Mouse (Mus musculus) lung, embryonic 15.5 days (tissue): Measurements from ENCODE around the gene Oxtr. TPM values are rescaled to one million over a fixed set of nuclear protein-coding genes. Genes with fewer than 3 reads are reported as not detected.

ENCODE experiments used
- ATAC-seq: fragments of 200-750 bp; cut with Nextera tagmentation; 2 replicates; pipeline ENCODE4 v1.8.0; 2017; ENCODE audit warnings: moderate number of reproducible peaks, borderline replicate concordance; ENCODE audit not compliant: low FRiP score, low TSS enrichment; ENCODE audit errors: extremely low read depth
- H3K27ac ChIP-seq: fragments of 300-500 bp; sonication (generic); 2 replicates; pipeline ENCODE4 v1.5.1; 2015; ENCODE audit warnings: moderate library complexity, mild to moderate bottlenecking, inconsistent platforms
- H3K27me3 ChIP-seq: fragments of 300-500 bp; sonication (generic); 2 replicates; pipeline ENCODE4 v1.6.1; 2015; ENCODE audit warnings: inconsistent platforms
- H3K36me3 ChIP-seq: fragments of 300-500 bp; sonication (generic); 2 replicates; pipeline ENCODE4 v1.6.1; 2015; ENCODE audit warnings: inconsistent platforms
- H3K4me1 ChIP-seq: fragments of 300-500 bp; sonication (generic); 2 replicates; pipeline ENCODE4 v1.6.1; 2015; ENCODE audit warnings: inconsistent platforms
- H3K4me2 ChIP-seq: fragments of 300-500 bp; sonication (generic); 2 replicates; pipeline ENCODE4 v1.6.1; 2015; ENCODE audit warnings: inconsistent platforms, mild to moderate bottlenecking, moderate library complexity
- H3K4me3 ChIP-seq: fragments of 300-500 bp; sonication (generic); 2 replicates; pipeline ENCODE4 v1.5.1; 2015; ENCODE audit warnings: mild to moderate bottlenecking, inconsistent platforms
- H3K9ac ChIP-seq: fragments of 300-500 bp; sonication (generic); 2 replicates; pipeline ENCODE4 v1.6.1; 2015; ENCODE audit warnings: inconsistent platforms
- H3K9me3 ChIP-seq: fragments of 300-500 bp; sonication (generic); 2 replicates; pipeline ENCODE4 v1.6.1; 2016; ENCODE audit warnings: inconsistent platforms
- WGBS: fragments of 180-500 bp; shearing (Covaris S2); methylation state at CpG from one replicate; pipeline ENCODE4 v1.1.7; 2015; 5-methylcytosine and 5-hydroxymethylcytosine counted together
- polyA plus RNA-seq: library from polyadenylated mRNA; unstranded; fragments of >200 nt; fragmentation: Nextera tagmentation; extraction: Ambion mirVana; gene quantifications from 2 replicates; pipeline ENCODE4 v1.2.1, GENCODE M21; 2015

The Oxtr gene
- 0.12 and 0.20 TPM in 2 replicates for polyA plus RNA-seq

DNA sequence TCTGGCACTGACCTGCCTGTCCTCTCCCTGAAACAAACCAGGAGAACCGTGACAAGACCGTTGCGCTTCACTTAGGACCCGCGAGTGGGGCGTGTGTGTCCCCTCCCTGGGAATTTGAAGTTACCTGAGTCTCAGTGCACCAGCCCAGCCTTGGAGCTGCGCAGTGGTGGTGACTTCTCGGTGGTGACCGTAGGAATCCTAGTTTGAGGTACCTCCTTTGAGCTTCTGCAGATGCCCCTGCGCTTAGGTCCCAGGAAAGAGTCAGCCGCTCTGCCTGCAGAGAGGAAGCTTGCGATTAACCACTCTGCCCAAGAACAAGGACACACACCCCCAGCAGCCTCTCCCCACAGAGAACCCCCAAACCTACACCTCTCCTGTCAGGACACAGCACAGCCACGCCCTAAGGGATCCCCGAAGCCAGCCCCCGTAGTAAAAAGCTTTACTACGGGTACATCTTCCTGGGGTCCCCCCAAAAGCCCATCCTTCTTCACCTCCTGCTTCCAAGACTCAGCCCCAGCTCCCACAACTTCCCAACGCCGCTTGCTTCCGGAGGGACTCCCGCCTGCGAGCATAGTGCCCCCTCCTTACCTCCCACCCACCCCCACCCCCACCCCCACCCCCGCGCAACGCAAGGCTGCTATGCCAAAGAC is at the start of gene Oxtr:
Gene Oxtr, minus strand, starts transcription at position 34 of the 650 bp plus-strand sequence.
- Histone ChIP-seq H3K9me3 (no peaks in the 10 kb centered on the region), H3K4me3 (peak within 1 kb of the TSS; percentile 40), H3K9ac (no peak within 1 kb of the TSS), H3K36me3 (no peaks in the 10 kb centered on the region), H3K4me1 (peaks cover 27% of the 10 kb centered on the region), H3K4me2 (peak within 1 kb of the TSS; percentile 70), H3K27me3 (peaks cover 48% of the 10 kb centered on the region), H3K27ac (no peak within 1 kb of the TSS)
- ATAC-seq, result no peak; the same call in 1 of the 2 replicates
- 6% methylated on average over 24 of the region's 24 CpGs for WGBS

- Histone ChIP-seq H3K9ac (no peak overlapping the region), H3K36me3 (no peaks in the 10 kb centered on the region), H3K4me3 (no peak overlapping the region), H3K9me3 (no peaks in the 10 kb centered on the region), H3K27me3 (no peaks in the 10 kb centered on the region), H3K4me2 (no peak overlapping the region), H3K4me1 (no peaks in the 10 kb centered on the region), H3K27ac (no peak overlapping the region)
- WGBS, result 65% methylated on average over 5 of the region's 5 CpGs
- ATAC-seq, result no peak
Observed at GRCm38 (mm10) chr6:112525434-112525833, 35.7 kb upstream of the Oxtr start.

DNA sequence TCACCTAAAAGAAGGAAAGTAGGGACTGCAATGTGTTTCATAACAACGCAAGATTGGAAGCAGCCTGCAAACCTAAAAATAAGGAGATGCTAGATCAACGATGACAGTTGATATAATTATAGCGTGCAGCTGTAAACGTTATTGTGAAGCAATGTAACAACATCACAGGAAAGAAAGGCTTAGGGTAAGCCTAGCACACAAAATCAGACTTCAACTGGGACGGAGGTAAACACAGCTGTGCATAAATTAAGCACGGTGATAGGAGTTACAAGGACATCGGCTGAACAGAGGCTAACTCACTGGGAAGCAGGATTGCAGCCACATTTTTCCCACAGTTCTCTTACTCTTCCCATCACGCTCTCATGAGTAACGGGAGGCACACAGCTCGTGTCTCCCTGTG is 34.7 kb upstream of the Oxtr start:
- H3K27me3 ChIP-seq, result no peaks in the 10 kb centered on the region
- ATAC-seq, result no peak
- WGBS, result 35% methylated on average over 10 of the region's 10 CpGs
- H3K4me1 ChIP-seq, result no peaks in the 10 kb centered on the region
- no peak overlapping the region for H3K27ac ChIP-seq
- H3K9ac ChIP-seq, result no peak overlapping the region
- no peak overlapping the region for H3K4me2 ChIP-seq
- no peaks in the 10 kb centered on the region for H3K36me3 ChIP-seq
- H3K9me3 ChIP-seq, result no peaks in the 10 kb centered on the region
- no peak overlapping the region for H3K4me3 ChIP-seq

DNA sequence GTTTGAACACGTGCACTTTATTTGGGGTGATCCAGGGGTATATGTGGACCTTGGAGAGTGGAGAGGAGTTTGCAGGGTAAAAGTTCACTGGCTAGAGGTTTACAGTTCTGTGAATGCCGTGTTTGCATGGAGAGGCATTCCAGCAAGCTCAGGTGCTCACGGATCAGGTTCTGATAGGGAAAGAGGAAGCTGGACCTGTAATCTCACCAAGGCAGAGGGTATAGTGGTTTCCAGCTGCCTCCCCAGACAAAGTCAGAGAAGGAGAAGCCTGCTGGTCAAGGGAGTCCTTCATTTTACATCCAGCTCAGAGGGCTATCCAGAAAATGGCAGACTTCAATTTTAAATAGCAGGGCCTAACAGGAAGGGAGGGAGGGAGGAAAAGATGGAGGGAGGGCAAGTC is 28.2 kb upstream of the Oxtr start:
- 66% methylated on average over 3 of the region's 3 CpGs for WGBS
- no peaks in the 10 kb centered on the region for H3K9me3 ChIP-seq
- no peaks in the 10 kb centered on the region for H3K36me3 ChIP-seq
- H3K9ac ChIP-seq, result no peak overlapping the region
- H3K4me2 ChIP-seq, result no peak overlapping the region
- H3K4me1 ChIP-seq, result no peaks in the 10 kb centered on the region
- H3K27me3 ChIP-seq, result no peaks in the 10 kb centered on the region
- H3K27ac ChIP-seq, result no peak overlapping the region
- no peak for ATAC-seq
- no peak overlapping the region for H3K4me3 ChIP-seq

DNA sequence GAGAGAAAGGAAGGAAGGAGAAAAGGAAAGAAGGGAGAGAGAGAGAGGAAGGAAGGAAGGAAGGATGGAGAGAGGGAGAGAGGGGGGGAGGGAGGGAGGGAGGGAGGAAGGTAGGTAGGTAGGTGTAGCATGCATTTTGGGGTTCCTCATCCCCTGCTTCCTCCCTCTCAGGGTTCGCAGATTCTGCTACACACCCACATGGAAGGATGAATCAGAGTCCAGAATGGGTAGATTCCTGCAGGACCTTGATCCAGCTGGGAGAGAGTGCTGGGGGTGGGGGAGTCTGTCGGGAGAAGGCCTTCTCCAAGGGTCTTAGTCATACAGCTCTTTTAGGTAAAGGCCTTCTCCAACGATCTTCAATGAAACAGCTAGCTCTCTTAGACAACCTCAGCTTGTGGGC is 27.8 kb upstream of the Oxtr start:
- Histone ChIP-seq H3K4me3 (no peak overlapping the region), H3K27me3 (no peaks in the 10 kb centered on the region), H3K27ac (no peak overlapping the region), H3K9ac (no peak overlapping the region), H3K4me2 (no peak overlapping the region), H3K9me3 (no peaks in the 10 kb centered on the region), H3K4me1 (no peaks in the 10 kb centered on the region), H3K36me3 (no peaks in the 10 kb centered on the region)
- 75% methylated on average over 3 of the region's 3 CpGs for WGBS
- no peak for ATAC-seq

GRCm38 (mm10) chr6:112516496-112516895 is 26.8 kb upstream of the Oxtr start:
- H3K9me3 ChIP-seq, result no peaks in the 10 kb centered on the region
- H3K4me1 ChIP-seq, result no peaks in the 10 kb centered on the region
- no peak overlapping the region for H3K4me3 ChIP-seq
- H3K4me2 ChIP-seq, result no peak overlapping the region
- WGBS, result 21% methylated on average over 1 of the region's 1 CpGs
- H3K9ac ChIP-seq, result no peak overlapping the region
- H3K27me3 ChIP-seq, result no peaks in the 10 kb centered on the region
- no peak for ATAC-seq
- H3K27ac ChIP-seq, result no peak overlapping the region
- no peaks in the 10 kb centered on the region for H3K36me3 ChIP-seq

DNA sequence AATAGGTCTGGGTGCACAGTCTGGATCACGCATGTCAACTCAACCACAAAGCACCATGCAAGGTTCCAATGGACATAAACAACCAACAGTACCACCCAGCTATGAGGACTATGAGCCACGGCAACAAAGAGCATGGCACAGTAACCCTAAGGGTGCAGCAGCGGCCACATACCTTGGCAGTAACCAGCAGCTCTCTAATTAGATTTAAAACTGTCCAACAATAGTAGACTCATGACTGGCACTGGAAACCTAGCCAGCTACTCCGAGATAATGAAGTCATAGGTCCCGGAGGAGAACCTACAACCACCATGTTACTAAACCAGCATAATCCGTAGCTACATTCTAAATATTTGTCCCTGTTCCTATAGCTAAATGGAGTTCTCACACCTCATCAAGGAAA is 24.8 kb upstream of the Oxtr start:
- H3K27me3 ChIP-seq, result no peaks in the 10 kb centered on the region
- no peaks in the 10 kb centered on the region for H3K9me3 ChIP-seq

GRCm38 (mm10) chr6:112510346-112510745 is 20.6 kb upstream of the Oxtr start:
- no peaks in the 10 kb centered on the region for H3K4me1 ChIP-seq
- WGBS, result 35% methylated on average over 4 of the region's 4 CpGs
- no peak overlapping the region for H3K4me3 ChIP-seq
- H3K27me3 ChIP-seq, result no peaks in the 10 kb centered on the region
- no peak for ATAC-seq
- no peak overlapping the region for H3K27ac ChIP-seq
- H3K36me3 ChIP-seq, result no peaks in the 10 kb centered on the region
- no peaks in the 10 kb centered on the region for H3K9me3 ChIP-seq
- H3K9ac ChIP-seq, result no peak overlapping the region
- no peak overlapping the region for H3K4me2 ChIP-seq

More for the DNA sequence above, 24.8 kb upstream of the Oxtr start:
- no peak for ATAC-seq
- Histone ChIP-seq H3K4me1 (no peaks in the 10 kb centered on the region), H3K4me2 (no peak overlapping the region), H3K9ac (no peak overlapping the region), H3K27ac (no peak overlapping the region), H3K4me3 (no peak overlapping the region), H3K36me3 (no peaks in the 10 kb centered on the region)
- 84% methylated on average over 6 of the region's 6 CpGs for WGBS

DNA sequence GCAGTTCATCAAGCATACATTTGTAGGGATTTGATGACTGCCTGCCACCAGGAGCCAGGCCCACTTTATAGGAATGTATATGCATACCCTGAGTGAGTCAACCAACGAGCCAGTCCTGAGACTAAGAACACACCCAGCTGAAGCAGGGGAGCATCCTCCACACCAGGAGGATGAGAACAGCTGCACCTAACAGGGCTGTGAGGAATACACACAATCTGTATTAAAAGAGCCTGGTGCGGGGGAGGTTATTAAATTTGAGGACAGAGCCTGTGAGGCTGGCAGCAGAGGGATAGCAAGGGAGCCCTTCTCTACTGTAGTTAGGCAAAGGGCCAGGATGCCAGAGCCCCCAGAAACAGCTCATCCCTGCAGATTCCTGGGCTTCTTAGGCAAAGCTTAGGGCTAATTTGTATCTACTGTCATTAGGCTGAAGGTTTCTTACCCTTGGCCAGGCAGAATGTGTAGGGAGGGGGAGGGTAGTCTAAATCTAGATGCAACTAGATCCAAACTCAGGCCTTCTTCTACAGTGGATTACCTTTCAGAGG is 19.9 kb upstream of the Oxtr start:
- WGBS, result 46% methylated on average over 2 of the region's 2 CpGs
- Histone ChIP-seq H3K4me1 (no peaks in the 10 kb centered on the region), H3K9me3 (no peaks in the 10 kb centered on the region), H3K4me3 (no peak overlapping the region), H3K36me3 (no peaks in the 10 kb centered on the region), H3K27ac (no peak overlapping the region), H3K27me3 (no peaks in the 10 kb centered on the region), H3K9ac (no peak overlapping the region), H3K4me2 (no peak overlapping the region)
- no peak for ATAC-seq

- 22% methylated on average over 2 of the region's 2 CpGs for WGBS
- H3K9ac ChIP-seq, result no peak overlapping the region
- H3K4me3 ChIP-seq, result no peak overlapping the region
- H3K36me3 ChIP-seq, result no peaks in the 10 kb centered on the region
- H3K27me3 ChIP-seq, result no peaks in the 10 kb centered on the region
- H3K4me1 ChIP-seq, result no peaks in the 10 kb centered on the region
- no peak for ATAC-seq
- no peak overlapping the region for H3K27ac ChIP-seq
- H3K9me3 ChIP-seq, result no peaks in the 10 kb centered on the region
- H3K4me2 ChIP-seq, result no peak overlapping the region
Observed at GRCm38 (mm10) chr6:112507617-112508016, 17.9 kb upstream of the Oxtr start.

- Histone ChIP-seq H3K27me3 (no peaks in the 10 kb centered on the region), H3K36me3 (no peaks in the 10 kb centered on the region), H3K9me3 (no peaks in the 10 kb centered on the region), H3K4me2 (no peak overlapping the region), H3K4me3 (no peak overlapping the region), H3K4me1 (no peaks in the 10 kb centered on the region), H3K9ac (no peak overlapping the region), H3K27ac (no peak overlapping the region)
- WGBS, result 46% methylated on average over 2 of the region's 2 CpGs
- no peak for ATAC-seq
Observed at GRCm38 (mm10) chr6:112501156-112501555, 11.4 kb upstream of the Oxtr start.

DNA sequence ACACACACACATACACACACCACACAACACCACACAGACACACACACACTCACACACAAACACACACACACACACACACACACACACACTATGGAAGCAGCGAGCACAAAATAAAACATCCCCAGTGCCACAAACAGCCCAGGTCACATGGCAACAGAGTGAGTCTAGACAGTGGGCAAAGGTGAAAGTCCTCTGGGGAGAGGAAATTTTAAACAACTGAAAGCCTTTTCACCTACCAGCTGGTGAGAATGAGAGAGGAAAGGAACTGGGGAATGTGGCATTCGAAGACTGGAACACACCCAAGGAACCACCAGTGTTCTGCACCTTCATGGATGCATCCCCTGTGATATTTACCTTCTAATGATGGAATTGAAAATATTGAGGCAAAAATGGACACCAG is 9.7 kb upstream of the Oxtr start:
- no peak overlapping the region for H3K27ac ChIP-seq
- WGBS, result 77% methylated on average over 2 of the region's 2 CpGs
- ATAC-seq, result no peak
- no peaks in the 10 kb centered on the region for H3K27me3 ChIP-seq
- no peaks in the 10 kb centered on the region for H3K9me3 ChIP-seq
- H3K36me3 ChIP-seq, result no peaks in the 10 kb centered on the region
- peaks cover 13% of the 10 kb centered on the region; the same call in 1 of the 2 replicates for H3K4me1 ChIP-seq
- H3K4me2 ChIP-seq, result no peak overlapping the region
- H3K9ac ChIP-seq, result no peak overlapping the region
- H3K4me3 ChIP-seq, result no peak overlapping the region
